Mouse (Mus musculus): Measurements from ENCODE around the gene Ovol3. TPM values are rescaled to one million over a fixed set of nuclear protein-coding genes. Genes with fewer than 3 reads are reported as not detected.

Gene Ovol3
- polyA plus RNA-seq, 1 experiment from 2014 or later = not detected

- TF ChIP-seq CTCF (IDR thresholded peaks at IDR 0.05) = no peak
- H3K27me3 ChIP-seq = no peaks in the 10 kb centered on the region
- ChIA-PET CTCF (no interaction called here), POLR2A (interaction anchor here (0.6 kb wide), 1 partner anchor 85 kb away, joined by 8 read pairs; no protein-coding TSS in a partner anchor)
- DNase-seq (ENCODE audit: low read depth, low spot score) = no peak
- ATAC-seq = no peak
- in situ Hi-C loops (cut with MboI; ENCODE audit: low pct_unique_long_range_greater_than_20kb) = no loop called here
These were observed 51.6 kb downstream of the Ovol3 start, which contains the start of gene Cox7a1 for GRCm38 (mm10) chr7:30183879-30184289. Gene Cox7a1 (plus strand): TSS chr7:30184144.

Other genes with a start within 250 kb of the Ovol3 start
- 3.4 TPM for gene Zfp14, start 184.3 kb downstream of the Ovol3 start, polyA plus RNA-seq (2021)
- gene Zfp82, start 162.8 kb downstream of the Ovol3 start, polyA plus RNA-seq (2021) = 13.7 TPM
- 1.1 TPM for gene Gm26920, start 145.3 kb downstream of the Ovol3 start, polyA plus RNA-seq (2021)
- 5.3 TPM for gene Zfp566, start 145.2 kb downstream of the Ovol3 start, polyA plus RNA-seq (2021)
- 55.7 TPM for gene Zfp260, start 140.9 kb downstream of the Ovol3 start, polyA plus RNA-seq (2021)
- gene Zfp382, start 113.8 kb downstream of the Ovol3 start, polyA plus RNA-seq (2021) = 8.7 TPM
- gene Zfp146, start 66.0 kb downstream of the Ovol3 start, polyA plus RNA-seq (2021) = 56.4 TPM
- 0.89 TPM for gene Cox7a1, start 51.6 kb downstream of the Ovol3 start, polyA plus RNA-seq (2021)
- 456 TPM for gene Capns1, start 36.9 kb downstream of the Ovol3 start, polyA plus RNA-seq (2021)
- gene Polr2i, start 3.8 kb downstream of the Ovol3 start, polyA plus RNA-seq (2021) = 79.3 TPM
- 87.4 TPM for gene Tbcb, start 3.5 kb downstream of the Ovol3 start, polyA plus RNA-seq (2021)
- gene Thap8, start 44.4 kb upstream of the Ovol3 start, polyA plus RNA-seq (2021) = 0.14 TPM
- gene Wdr62, start 44.7 kb upstream of the Ovol3 start, polyA plus RNA-seq (2021) = 9.7 TPM
- 78.3 TPM for gene Clip3, start 56.0 kb upstream of the Ovol3 start, polyA plus RNA-seq (2021)
- 35.2 TPM for gene Alkbh6, start 73.0 kb upstream of the Ovol3 start, polyA plus RNA-seq (2021)
- 2.6 TPM for gene Syne4, start 79.1 kb upstream of the Ovol3 start, polyA plus RNA-seq (2021)
- gene E130208F15Rik, start 86.0 kb upstream of the Ovol3 start, polyA plus RNA-seq (2021) = 3.3 TPM
- gene Sdhaf1, start 88.2 kb upstream of the Ovol3 start, polyA plus RNA-seq (2021) = 6.4 TPM
- 21.9 TPM for gene Lrfn3, start 127.0 kb upstream of the Ovol3 start, polyA plus RNA-seq (2021)
- not detected for gene Tyrobp, start 178.0 kb upstream of the Ovol3 start, polyA plus RNA-seq (2021)
- not detected for gene Hcst, start 184.1 kb upstream of the Ovol3 start, polyA plus RNA-seq (2021)
- gene Nfkbid, start 186.0 kb upstream of the Ovol3 start, polyA plus RNA-seq (2021) = 0.86 TPM
- gene Aplp1, start 209.8 kb upstream of the Ovol3 start, polyA plus RNA-seq (2021) = 104 TPM
- gene Kirrel2, start 222.0 kb upstream of the Ovol3 start, polyA plus RNA-seq (2021) = not detected
- gene Nphs1, start 222.6 kb upstream of the Ovol3 start, polyA plus RNA-seq (2021) = not detected

Data from Patski (cell line).